Mouse (Mus musculus): Measurements from ENCODE around the gene Doc2b. TPM values are rescaled to one million over a fixed set of nuclear protein-coding genes. Genes with fewer than 3 reads are reported as not detected.
"Not testable (repeated sequence)": the region's sequence is repeated elsewhere in the genome, so short reads cannot be mapped to it uniquely, and the experiment has no call there.

The Doc2b gene
- total RNA-seq, 2 experiments from 2014 or later = 92.6 to 93.1 TPM

- TF ChIP-seq CTCF (conservative IDR thresholded peaks at IDR 0.05) = no peak
- DNase-seq (ENCODE audit: low spot score in 2 of 2) = no peak
- Histone ChIP-seq H3K4me3 (no peak overlapping the region), H3K27ac (no peak overlapping the region)
Observed at GRCm38 (mm10) chr11:75741615-75742014, 54.2 kb downstream of the Doc2b start.

GRCm38 (mm10) chr11:75740204-75740603 lies 55.6 kb downstream of the Doc2b start:
- Histone ChIP-seq H3K27ac (no peak overlapping the region), H3K4me3 (no peak overlapping the region)
- no peak for DNase-seq (ENCODE audit: low spot score in 2 of 2)
- no peak for TF ChIP-seq CTCF (conservative IDR thresholded peaks at IDR 0.05)

DNA sequence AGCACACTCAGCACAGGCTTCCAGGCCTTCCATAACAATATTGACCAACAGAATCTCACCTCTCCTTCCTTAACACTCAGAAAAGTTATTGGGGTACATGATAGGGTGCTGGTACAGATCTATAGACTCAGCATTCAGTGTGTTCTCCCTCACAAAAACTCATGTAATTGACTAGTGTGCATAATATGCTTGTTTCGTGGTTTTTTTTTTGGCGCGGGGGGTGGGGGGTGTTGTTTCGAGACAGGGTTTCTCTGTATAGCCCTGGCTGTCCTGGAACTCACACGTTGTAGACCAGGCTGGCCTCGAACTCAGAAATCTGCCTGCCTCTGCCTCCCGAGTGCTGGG lies 57.4 kb downstream of the Doc2b start:
- no peak for DNase-seq (ENCODE audit: low spot score in 2 of 2)
- TF ChIP-seq CTCF (conservative IDR thresholded peaks at IDR 0.05) = no peak

GRCm38 (mm10) chr11:75737806-75738476 lies 57.9 kb downstream of the Doc2b start:
- DNase-seq (ENCODE audit: low spot score in 2 of 2) = no peak
- TF ChIP-seq CTCF (conservative IDR thresholded peaks at IDR 0.05) = no peak
- no peak overlapping the region for H3K27ac ChIP-seq
- H3K4me3 ChIP-seq = no peak overlapping the region

More for the DNA sequence above, 57.4 kb downstream of the Doc2b start:
- no peak overlapping the region for H3K4me3 ChIP-seq
- H3K27ac ChIP-seq = no peak overlapping the region

DNA sequence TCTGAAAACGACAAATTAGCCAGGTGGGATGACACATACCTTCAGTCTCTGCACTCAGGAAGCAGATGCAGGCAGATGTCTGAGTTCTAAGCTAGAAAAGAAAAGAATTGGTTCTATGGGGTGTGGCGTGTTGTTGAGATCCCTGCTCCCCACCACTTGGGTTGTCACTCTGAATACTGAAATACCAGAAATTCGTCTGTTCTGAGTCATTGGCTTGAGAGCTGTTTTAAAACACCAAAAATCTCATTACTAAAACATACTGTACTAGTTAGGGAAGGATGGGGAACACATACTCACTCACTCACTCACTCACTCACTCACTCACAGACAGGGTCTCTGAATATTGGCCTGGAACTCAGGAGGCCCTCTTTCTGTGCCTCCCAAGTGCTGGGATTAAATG lies 58.9 kb downstream of the Doc2b start:
- H3K4me3 ChIP-seq = no peak overlapping the region; the same call in 1 of the 2 replicates
- H3K27ac ChIP-seq = no peak overlapping the region
- DNase-seq (ENCODE audit: low spot score in 2 of 2) = no peak
- no peak for TF ChIP-seq CTCF (conservative IDR thresholded peaks at IDR 0.05)

- peak overlapping the region; percentile 0; the same call in 1 of the 2 replicates for H3K4me3 ChIP-seq
- no peak overlapping the region for H3K27ac ChIP-seq
- TF ChIP-seq CTCF (conservative IDR thresholded peaks at IDR 0.05) = no peak
- DNase-seq (ENCODE audit: low spot score in 2 of 2) = no peak
Observed at GRCm38 (mm10) chr11:75735462-75736252, 60.2 kb downstream of the Doc2b start.

DNA sequence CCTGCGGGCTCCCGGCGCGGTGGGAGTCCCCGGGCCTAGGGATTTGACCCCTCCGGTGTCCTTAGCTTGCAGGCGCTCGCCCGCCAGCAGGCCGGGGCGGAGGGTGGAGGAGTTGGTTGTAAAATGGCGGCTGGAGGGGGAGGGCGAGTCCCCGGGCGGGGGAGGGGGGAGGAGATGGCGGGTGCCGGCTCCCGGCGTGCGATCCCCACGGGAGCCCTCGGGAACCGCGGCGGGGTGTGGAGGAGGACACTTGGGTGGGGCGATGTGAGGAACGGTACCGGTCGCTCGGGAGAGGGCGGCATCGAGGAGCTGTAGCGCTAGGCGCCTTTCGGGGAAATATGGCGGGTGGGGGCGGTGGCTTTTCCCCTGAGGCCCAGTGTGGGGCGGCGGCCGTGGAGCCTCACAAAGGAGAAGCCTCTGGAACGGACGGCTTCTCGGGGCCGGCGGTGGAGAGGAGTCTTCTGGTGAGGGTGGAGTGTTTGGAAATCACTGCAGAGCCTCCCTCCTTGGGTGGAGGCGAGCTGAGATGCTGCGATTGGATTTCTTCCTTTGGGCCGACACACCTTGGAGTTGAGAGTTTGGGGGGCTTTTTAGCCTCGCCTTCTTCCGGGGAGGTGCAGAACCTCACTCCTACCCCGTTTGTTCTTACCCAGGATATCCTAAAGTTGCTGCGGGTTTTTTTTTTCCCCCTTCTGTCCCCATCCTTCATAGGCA lies 62.5 kb downstream of the Doc2b start:
- peak; percentile 46 to 60 for DNase-seq (ENCODE audit: low spot score in 2 of 2)
- no peak; the same call in 1 of the 2 replicates for TF ChIP-seq CTCF (conservative IDR thresholded peaks at IDR 0.05)

GRCm38 (mm10) chr11:75732434-75733226 lies 63.2 kb downstream of the Doc2b start, which contains the start of gene Ywhae:
Ywhae (plus strand) TSS chr11:75732869.
- H3K27ac ChIP-seq = peak within 1 kb of the TSS; percentile 100
- peak; percentile 88 to 89 for DNase-seq (ENCODE audit: low spot score in 2 of 2)
- peak within 1 kb of the TSS; percentile 71 for H3K4me3 ChIP-seq
- TF ChIP-seq CTCF (conservative IDR thresholded peaks at IDR 0.05) = no peak; the same call in 1 of the 2 replicates

More for the DNA sequence above, 62.5 kb downstream of the Doc2b start:
- Histone ChIP-seq H3K4me3 (peak overlapping the region; percentile 71), H3K27ac (peak overlapping the region; percentile 100)

DNA sequence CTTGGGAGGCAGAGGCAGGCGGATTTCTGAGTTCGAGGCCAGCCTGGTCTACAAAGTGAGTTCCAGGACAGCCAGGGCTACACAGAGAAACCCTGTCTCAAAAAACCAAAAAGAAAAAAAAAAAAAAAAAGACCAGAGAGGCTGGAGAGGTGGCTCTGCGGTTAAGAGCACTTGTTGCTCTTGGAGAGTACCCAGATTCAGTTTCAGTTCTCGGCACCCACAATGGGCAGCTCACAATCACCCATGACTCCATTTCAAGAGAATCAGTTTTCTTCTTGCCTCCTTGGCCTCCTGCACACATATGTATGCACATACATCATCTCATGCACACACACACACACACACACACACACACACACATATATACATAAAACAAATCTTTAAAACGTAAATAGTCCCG lies 68.2 kb downstream of the Doc2b start:
- not testable (repeated sequence) for H3K27ac ChIP-seq; H3K4me3 ChIP-seq; DNase-seq (ENCODE audit: low spot score in 2 of 2)

- H3K4me3 ChIP-seq = no peak overlapping the region
- no peak overlapping the region for H3K27ac ChIP-seq
- DNase-seq (ENCODE audit: low spot score in 2 of 2) = no peak
- no peak for TF ChIP-seq CTCF (conservative IDR thresholded peaks at IDR 0.05)
Observed at GRCm38 (mm10) chr11:75727168-75727567, 68.7 kb downstream of the Doc2b start.

DNA sequence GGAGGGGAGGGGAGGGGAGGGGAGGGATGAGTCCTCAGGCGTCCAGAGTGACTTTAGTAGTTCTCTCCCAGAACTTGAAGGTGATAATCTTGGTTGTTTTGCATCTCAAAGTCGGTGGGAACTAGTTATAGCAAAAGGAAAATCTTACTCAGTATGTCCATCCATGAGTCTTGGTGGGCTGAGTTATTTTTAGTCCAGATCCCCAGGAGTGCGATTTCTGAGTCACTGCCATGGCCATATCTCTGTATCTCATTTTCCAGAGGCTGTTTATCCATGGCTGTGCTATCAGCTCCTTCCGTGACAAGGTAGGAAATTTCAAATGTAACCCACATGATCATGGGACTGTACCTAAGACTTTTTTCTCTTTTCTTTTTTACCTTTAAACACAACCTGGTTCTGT lies 73.5 kb downstream of the Doc2b start:
- DNase-seq (ENCODE audit: low spot score in 2 of 2) = no peak
- no peak overlapping the region for H3K27ac ChIP-seq
- no peak overlapping the region for H3K4me3 ChIP-seq
- TF ChIP-seq CTCF (conservative IDR thresholded peaks at IDR 0.05) = no peak

Other genes with a start within 250 kb of the Doc2b start
- 100 to 1,000 TPM; 269 to 283 TPM for gene Pitpna, start 208.0 kb downstream of the Doc2b start, total RNA-seq (2021)
- gene Inpp5k, start 165.1 kb downstream of the Doc2b start, total RNA-seq (2021) = 10 to 100 TPM; 49.4 to 50.4 TPM
- 10 to 100 TPM; 16.5 to 19.9 TPM for gene Myo1c, start 145.5 kb downstream of the Doc2b start, total RNA-seq (2021)
- 100 to 1,000 TPM; 123 to 136 TPM for gene Crk, start 116.8 kb downstream of the Doc2b start, total RNA-seq (2021)
- 1,000 to 10,000 TPM; 1,140 to 1,236 TPM for gene Ywhae, start 63.2 kb downstream of the Doc2b start, total RNA-seq (2021)
- gene Rph3al, start 142.4 kb upstream of the Doc2b start, total RNA-seq (2021) = 1 to 10 TPM; 4.8 to 6.3 TPM
- 1 to 10 TPM; 1.5 to 2.1 TPM for gene 1700016K19Rik, start 203.9 kb upstream of the Doc2b start, total RNA-seq (2021)
- gene Rflnb, start 231.7 kb upstream of the Doc2b start, total RNA-seq (2021) = 1 to 10 TPM; 7.0 to 9.5 TPM